Mouse (Mus musculus) liver, adult 2 months (tissue): ENCODE results near the gene Krt10. TPM values are rescaled to one million over a fixed set of nuclear protein-coding genes. Genes with fewer than 3 reads are reported as not detected.

Experiments
- DNase-seq: peaks from one replicate; pipeline ENCODE4 v3.0.0-alpha.2; 2011; ENCODE audit warnings: low read depth, low spot score; ENCODE audit errors: extremely low read depth
- H3K27ac ChIP-seq: fragments of 200-500 bp; replicated peaks from 2 replicates; pipeline ENCODE4 v1.5.1; 2012; ENCODE audit warnings: low read depth, mild to moderate bottlenecking, control low read depth, inconsistent platforms, low read length; ENCODE audit not compliant: insufficient read depth
- H3K27me3 ChIP-seq: fragments of 200-500 bp; 2 replicates; pipeline ENCODE4 v1.6.1; 2012; ENCODE audit warnings: mild to moderate bottlenecking, moderate library complexity, low read length, inconsistent platforms; ENCODE audit not compliant: control insufficient read depth, insufficient read depth
- H3K36me3 ChIP-seq: fragments of 200-500 bp; 2 replicates; pipeline ENCODE4 v1.6.1; 2012; ENCODE audit warnings: low read length, inconsistent platforms; ENCODE audit not compliant: control insufficient read depth, insufficient read depth
- H3K4me1 ChIP-seq: fragments of 200-500 bp; 2 replicates; pipeline ENCODE4 v1.6.1; 2011; ENCODE audit warnings: low read length; ENCODE audit not compliant: control insufficient read depth, insufficient read depth
- H3K4me3 ChIP-seq: fragments of 200-500 bp; 2 replicates; pipeline ENCODE4 v1.5.1; 2011; ENCODE audit warnings: low read depth, mild to moderate bottlenecking, control low read depth, low read length, moderate library complexity; ENCODE audit not compliant: insufficient read depth
- H3K79me2 ChIP-seq: fragments of 200-500 bp; 2 replicates; pipeline ENCODE4 v1.6.1; 2012; ENCODE audit warnings: inconsistent platforms, mild to moderate bottlenecking, low read length, moderate library complexity; ENCODE audit not compliant: control insufficient read depth, insufficient read depth
- H3K9ac ChIP-seq: fragments of 200-500 bp; 2 replicates; pipeline ENCODE4 v1.6.1; 2012; ENCODE audit warnings: low read depth, mild to moderate bottlenecking, control low read depth, inconsistent platforms, low read length
- CTCF ChIP-seq: fragments of 200-500 bp; IDR thresholded peaks from 2 replicates; pipeline ENCODE4 v1.5.1; 2011; ENCODE audit warnings: low read depth, low read length, control low read depth
- POLR2A ChIP-seq: fragments of 200-500 bp; IDR thresholded peaks from 2 replicates; pipeline ENCODE4 v1.6.1; 2011; ENCODE audit warnings: low read length, control low read depth; ENCODE audit not compliant: insufficient read depth; ENCODE audit errors: extremely low read depth
- WGBS: fragments of 180-500 bp; shearing (Covaris S2); methylation state at CpG from one replicate; pipeline ENCODE4 v1.1.7; 2018; 5-methylcytosine and 5-hydroxymethylcytosine counted together
- polyA plus RNA-seq: library from polyadenylated mRNA; depleted of rRNA; stranded (reverse); fragments of >200 nt; gene quantifications from 2 replicates; pipeline ENCODE4 v1.2.3, GENCODE M21; 2012; rRNA removed
- total RNA-seq: library from RNA; depleted of rRNA; stranded (reverse); fragments of >200 nt; gene quantifications from 2 replicates; pipeline ENCODE4 v1.2.3, GENCODE M21; 2014; rRNA removed

Gene Krt10
- total and polyA plus RNA-seq, 2 experiments, result 0.29 to 0.37 TPM

GRCm38 (mm10) chr11:99337866-99338265, 51.3 kb downstream of the Krt10 start, which contains the start of gene Krt26:
Gene Krt26 (minus strand): TSS chr11:99337966.
- TF ChIP-seq CTCF (no peak), POLR2A (no peak)
- H3K9ac ChIP-seq, result no peak within 1 kb of the TSS
- 96% methylated on average over 11 of the region's 11 CpGs for WGBS
- DNase-seq, result no peak
- H3K4me3 ChIP-seq, result no peak within 1 kb of the TSS
- no peaks in the 10 kb centered on the region for H3K36me3 ChIP-seq
- H3K27me3 ChIP-seq, result no peaks in the 10 kb centered on the region
- H3K27ac ChIP-seq, result no peak within 1 kb of the TSS
- no peaks in the 10 kb centered on the region for H3K4me1 ChIP-seq
- H3K79me2 ChIP-seq, result no peaks in the 10 kb centered on the region

Other genes with a start within 250 kb of the Krt10 start
- 0.55 and 0.74 TPM in 2 replicates for gene Ccr7, start 234.3 kb downstream of the Krt10 start, total RNA-seq
- gene Ccr7, start 234.3 kb downstream of the Krt10 start, polyA plus RNA-seq, result 0.91 and 1.5 TPM in 2 replicates
- gene Smarce1, start 158.3 kb downstream of the Krt10 start, total RNA-seq, result 25.5 and 35.9 TPM in 2 replicates
- gene Smarce1, start 158.3 kb downstream of the Krt10 start, polyA plus RNA-seq, result 8.7 and 11.9 TPM in 2 replicates
- 0.07 and 0.09 TPM in 2 replicates for gene Krt222, start 145.3 kb downstream of the Krt10 start, total RNA-seq
- gene Krt222, start 145.3 kb downstream of the Krt10 start, polyA plus RNA-seq, result not detected in 2 replicates
- gene Krt24, start 104.1 kb downstream of the Krt10 start, total RNA-seq, result not detected in 2 replicates
- not detected in 2 replicates for gene Krt24, start 104.1 kb downstream of the Krt10 start, polyA plus RNA-seq
- not detected in 2 replicates for gene Krt25, start 66.4 kb downstream of the Krt10 start, total RNA-seq
- not detected in 2 replicates for gene Krt25, start 66.4 kb downstream of the Krt10 start, polyA plus RNA-seq
- gene Krt26, start 51.4 kb downstream of the Krt10 start, total RNA-seq, result not detected in 2 replicates
- gene Krt26, start 51.4 kb downstream of the Krt10 start, polyA plus RNA-seq, result not detected in 2 replicates
- gene Krt27, start 38.3 kb downstream of the Krt10 start, total RNA-seq, result not detected in 2 replicates
- gene Krt27, start 38.3 kb downstream of the Krt10 start, polyA plus RNA-seq, result not detected in 2 replicates
- not detected in 2 replicates for gene Krt28, start 14.5 kb downstream of the Krt10 start, total RNA-seq
- gene Krt28, start 14.5 kb downstream of the Krt10 start, polyA plus RNA-seq, result not detected in 2 replicates
- not detected in 2 replicates for gene Krt12, start 32.9 kb upstream of the Krt10 start, total RNA-seq
- gene Krt12, start 32.9 kb upstream of the Krt10 start, polyA plus RNA-seq, result not detected in 2 replicates
- gene Krt20, start 48.8 kb upstream of the Krt10 start, total RNA-seq, result 0.09 TPM in 1 of 2 replicates, not detected in the other
- 0.04 and 0.15 TPM in 2 replicates for gene Krt20, start 48.8 kb upstream of the Krt10 start, polyA plus RNA-seq
- gene Krt23, start 103.8 kb upstream of the Krt10 start, total RNA-seq, result 4.0 and 6.4 TPM in 2 replicates
- gene Krt23, start 103.8 kb upstream of the Krt10 start, polyA plus RNA-seq, result 1.4 and 1.7 TPM in 2 replicates
- not detected in 2 replicates for gene Krt39, start 132.0 kb upstream of the Krt10 start, total RNA-seq
- not detected in 2 replicates for gene Krt39, start 132.0 kb upstream of the Krt10 start, polyA plus RNA-seq
- gene Krt40, start 153.8 kb upstream of the Krt10 start, total RNA-seq, result not detected in 2 replicates
- not detected in 2 replicates for gene Krt40, start 153.8 kb upstream of the Krt10 start, polyA plus RNA-seq
- not detected in 2 replicates for gene Krtap3-3, start 161.5 kb upstream of the Krt10 start, total RNA-seq
- not detected in 2 replicates for gene Krtap3-3, start 161.5 kb upstream of the Krt10 start, polyA plus RNA-seq
- not detected in 2 replicates for gene Krtap3-2, start 167.5 kb upstream of the Krt10 start, total RNA-seq
- gene Krtap3-2, start 167.5 kb upstream of the Krt10 start, polyA plus RNA-seq, result not detected in 2 replicates
- not detected in 2 replicates for gene Gm11939, start 170.1 kb upstream of the Krt10 start, total RNA-seq
- not detected in 2 replicates for gene Gm11939, start 170.1 kb upstream of the Krt10 start, polyA plus RNA-seq
- gene Krtap3-1, start 177.3 kb upstream of the Krt10 start, total RNA-seq, result not detected in 2 replicates
- gene Krtap3-1, start 177.3 kb upstream of the Krt10 start, polyA plus RNA-seq, result not detected in 2 replicates
- gene Krtap1-5, start 191.7 kb upstream of the Krt10 start, total RNA-seq, result not detected in 2 replicates
- not detected in 2 replicates for gene Krtap1-5, start 191.7 kb upstream of the Krt10 start, polyA plus RNA-seq
- gene Krtap1-4, start 194.3 kb upstream of the Krt10 start, total RNA-seq, result not detected in 2 replicates
- not detected in 2 replicates for gene Krtap1-4, start 194.3 kb upstream of the Krt10 start, polyA plus RNA-seq
- gene Krtap1-3, start 202.0 kb upstream of the Krt10 start, total RNA-seq, result not detected in 2 replicates
- not detected in 2 replicates for gene Krtap1-3, start 202.0 kb upstream of the Krt10 start, polyA plus RNA-seq
- gene Krtap9-3, start 208.7 kb upstream of the Krt10 start, total RNA-seq, result not detected in 2 replicates
- not detected in 2 replicates for gene Krtap9-3, start 208.7 kb upstream of the Krt10 start, polyA plus RNA-seq
- not detected in 2 replicates for gene Gm11938, start 213.9 kb upstream of the Krt10 start, total RNA-seq
- gene Gm11938, start 213.9 kb upstream of the Krt10 start, polyA plus RNA-seq, result not detected in 2 replicates
- gene Gm11937, start 220.8 kb upstream of the Krt10 start, total RNA-seq, result not detected in 2 replicates
- not detected in 2 replicates for gene Gm11937, start 220.8 kb upstream of the Krt10 start, polyA plus RNA-seq
- gene Krtap2-4, start 225.5 kb upstream of the Krt10 start, total RNA-seq, result not detected in 2 replicates
- gene Krtap2-4, start 225.5 kb upstream of the Krt10 start, polyA plus RNA-seq, result not detected in 2 replicates
- not detected in 2 replicates for gene Gm11562, start 231.1 kb upstream of the Krt10 start, total RNA-seq
- gene Gm11562, start 231.1 kb upstream of the Krt10 start, polyA plus RNA-seq, result not detected in 2 replicates
- not detected in 2 replicates for gene Krtap4-1, start 238.9 kb upstream of the Krt10 start, total RNA-seq
- gene Krtap4-1, start 238.9 kb upstream of the Krt10 start, polyA plus RNA-seq, result not detected in 2 replicates
- gene Krtap4-2, start 245.7 kb upstream of the Krt10 start, total RNA-seq, result not detected in 2 replicates
- gene Krtap4-2, start 245.7 kb upstream of the Krt10 start, polyA plus RNA-seq, result not detected in 2 replicates